Mouse (Mus musculus) heart, embryonic 15.5 days (tissue): Measurements from ENCODE around the gene Gm10354. TPM values are rescaled to one million over a fixed set of nuclear protein-coding genes. Genes with fewer than 3 reads are reported as not detected.
"Not testable (repeated sequence)": the region's sequence is repeated elsewhere in the genome, so short reads cannot be mapped to it uniquely, and the experiment has no call there.

Source experiments
- ATAC-seq: fragments of 200-750 bp; cut with Nextera tagmentation; replicated peaks from 2 replicates; pipeline ENCODE4 v1.8.0; 2017; ENCODE audit warnings: low read depth, moderate TSS enrichment; ENCODE audit not compliant: insufficient number of reproducible peaks, insufficient read depth, low FRiP score
- H3K27ac ChIP-seq: fragments of 300-500 bp; sonication (generic); 2 replicates; pipeline ENCODE4 v1.5.1; 2015; ENCODE audit warnings: mild to moderate bottlenecking, inconsistent platforms
- H3K27me3 ChIP-seq: fragments of 300-500 bp; sonication (generic); 2 replicates; pipeline ENCODE4 v1.6.1; 2015; ENCODE audit warnings: inconsistent platforms
- H3K36me3 ChIP-seq: fragments of 300-500 bp; sonication (generic); 2 replicates; pipeline ENCODE4 v1.6.1; 2015; ENCODE audit warnings: mild to moderate bottlenecking, inconsistent platforms
- H3K4me1 ChIP-seq: fragments of 300-500 bp; sonication (generic); replicated peaks from 2 replicates; pipeline ENCODE4 v1.6.1; 2015; ENCODE audit warnings: inconsistent platforms
- H3K4me2 ChIP-seq: fragments of 300-500 bp; sonication (generic); 2 replicates; pipeline ENCODE4 v1.6.1; 2015; ENCODE audit warnings: inconsistent platforms, mild to moderate bottlenecking, moderate library complexity
- H3K4me3 ChIP-seq: fragments of 300-500 bp; sonication (generic); 2 replicates; pipeline ENCODE4 v1.5.1; 2015; ENCODE audit warnings: mild to moderate bottlenecking, inconsistent platforms
- H3K9ac ChIP-seq: fragments of 300-500 bp; sonication (generic); 2 replicates; pipeline ENCODE4 v1.6.1; 2015; ENCODE audit warnings: mild to moderate bottlenecking, inconsistent platforms
- H3K9me3 ChIP-seq: fragments of 300-500 bp; sonication (generic); replicated peaks from 2 replicates; pipeline ENCODE4 v1.6.1; 2016; ENCODE audit warnings: inconsistent platforms
- WGBS: fragments of 180-500 bp; shearing (Covaris S2); methylation state at CpG from one replicate; pipeline ENCODE4 v1.1.7; 2015; ENCODE audit warnings: mixed read lengths; 5-methylcytosine and 5-hydroxymethylcytosine counted together
- polyA plus RNA-seq: library from polyadenylated mRNA; unstranded; fragments of >200 nt; fragmentation: Nextera tagmentation; extraction: Ambion mirVana; gene quantifications from 2 replicates; pipeline ENCODE4 v1.2.1, GENCODE M21; 2015

The Gm10354 gene
- polyA plus RNA-seq = not detected in 2 replicates

- H3K27ac ChIP-seq, ATAC-seq, H3K9ac ChIP-seq, H3K4me3 ChIP-seq, H3K36me3 ChIP-seq, H3K9me3 ChIP-seq, H3K4me1 ChIP-seq, H3K27me3 ChIP-seq, H3K4me2 ChIP-seq: not testable (repeated sequence)
- 31% methylated on average over 1 of the region's 1 CpGs for WGBS
Observed at GRCm38 (mm10) chr5:14978835-14979234, at the start of gene Gm10354. Gm10354 (minus strand) TSS chr5:14978935.

GRCm38 (mm10) chr5:15024316-15024715, 45.6 kb upstream of the Gm10354 start:
- not testable (repeated sequence) for H3K27ac ChIP-seq, H3K36me3 ChIP-seq, H3K4me3 ChIP-seq, ATAC-seq, H3K27me3 ChIP-seq, H3K4me1 ChIP-seq, H3K9ac ChIP-seq, H3K4me2 ChIP-seq
- H3K9me3 ChIP-seq = peaks cover 10% of the 10 kb centered on the region
- WGBS = 83% methylated on average over 1 of the region's 1 CpGs

GRCm38 (mm10) chr5:15020067-15020466, 41.3 kb upstream of the Gm10354 start:
- H3K9me3 ChIP-seq = peaks cover 10% of the 10 kb centered on the region
- WGBS = 61% methylated on average over 2 of the region's 2 CpGs
- ATAC-seq, H3K4me1 ChIP-seq, H3K4me2 ChIP-seq, H3K4me3 ChIP-seq, H3K36me3 ChIP-seq, H3K27me3 ChIP-seq, H3K9ac ChIP-seq, H3K27ac ChIP-seq: not testable (repeated sequence)

- H3K9ac ChIP-seq, H3K27me3 ChIP-seq, H3K4me2 ChIP-seq, H3K27ac ChIP-seq, H3K36me3 ChIP-seq, H3K4me3 ChIP-seq, H3K4me1 ChIP-seq: not testable (repeated sequence)
- 78% methylated on average over 11 of the region's 11 CpGs for WGBS
- H3K9me3 ChIP-seq = peaks cover 14% of the 10 kb centered on the region
- peak; percentile 50 for ATAC-seq
Observed at GRCm38 (mm10) chr5:15010639-15011582, 32.2 kb upstream of the Gm10354 start.

- not testable (repeated sequence) for H3K36me3 ChIP-seq, H3K4me1 ChIP-seq, H3K9ac ChIP-seq, H3K4me2 ChIP-seq, H3K27ac ChIP-seq, H3K4me3 ChIP-seq, ATAC-seq, H3K27me3 ChIP-seq
- 48% methylated on average over 3 of the region's 3 CpGs for WGBS
- peaks cover 21% of the 10 kb centered on the region for H3K9me3 ChIP-seq
Observed at GRCm38 (mm10) chr5:15006907-15007306, 28.2 kb upstream of the Gm10354 start.

GRCm38 (mm10) chr5:15006288-15006687, 27.6 kb upstream of the Gm10354 start:
- WGBS = 60% methylated on average over 3 of the region's 3 CpGs
- H3K9ac ChIP-seq, H3K4me1 ChIP-seq, H3K36me3 ChIP-seq, H3K27me3 ChIP-seq, ATAC-seq, H3K4me3 ChIP-seq, H3K27ac ChIP-seq, H3K4me2 ChIP-seq: not testable (repeated sequence)
- peaks cover 17% of the 10 kb centered on the region for H3K9me3 ChIP-seq

GRCm38 (mm10) chr5:15005584-15005983, 26.8 kb upstream of the Gm10354 start:
- not testable (repeated sequence) for H3K9ac ChIP-seq, H3K4me2 ChIP-seq, H3K27ac ChIP-seq, H3K36me3 ChIP-seq, H3K4me1 ChIP-seq, H3K4me3 ChIP-seq, H3K27me3 ChIP-seq
- 0 out of 2 replicates have a peak, but pooled peaks have one; percentile 27 for ATAC-seq
- peaks cover 16% of the 10 kb centered on the region for H3K9me3 ChIP-seq
- 47% methylated on average over 3 of the region's 4 CpGs for WGBS

GRCm38 (mm10) chr5:15004569-15005562, 26.1 kb upstream of the Gm10354 start:
- not testable (repeated sequence) for H3K27me3 ChIP-seq, H3K27ac ChIP-seq, H3K36me3 ChIP-seq, H3K4me2 ChIP-seq, H3K9ac ChIP-seq, H3K4me1 ChIP-seq, H3K4me3 ChIP-seq
- 68% methylated on average over 5 of the region's 5 CpGs for WGBS
- ATAC-seq = peak; percentile 81
- H3K9me3 ChIP-seq = peaks cover 16% of the 10 kb centered on the region

GRCm38 (mm10) chr5:14998077-14998476, 19.3 kb upstream of the Gm10354 start:
- not testable (repeated sequence) for H3K36me3 ChIP-seq, ATAC-seq
- WGBS = 72% methylated on average over 9 of the region's 9 CpGs

GRCm38 (mm10) chr5:14997556-14997955, 18.8 kb upstream of the Gm10354 start:
- not testable (repeated sequence) for H3K4me3 ChIP-seq, H3K9me3 ChIP-seq, H3K27me3 ChIP-seq, H3K4me1 ChIP-seq, H3K27ac ChIP-seq, H3K9ac ChIP-seq, H3K36me3 ChIP-seq, H3K4me2 ChIP-seq
- peak; percentile 18; the same call in 1 of the 2 replicates for ATAC-seq
- WGBS = 77% methylated on average over 4 of the region's 4 CpGs

More at GRCm38 (mm10) chr5:14998077-14998476, 19.3 kb upstream of the Gm10354 start:
- not testable (repeated sequence) for H3K9me3 ChIP-seq, H3K27me3 ChIP-seq, H3K27ac ChIP-seq, H3K4me2 ChIP-seq, H3K4me3 ChIP-seq, H3K9ac ChIP-seq, H3K4me1 ChIP-seq

- peak; percentile 39; the same call in 1 of the 2 replicates for ATAC-seq
- H3K4me2 ChIP-seq, H3K9me3 ChIP-seq, H3K9ac ChIP-seq, H3K27me3 ChIP-seq, H3K27ac ChIP-seq, H3K4me1 ChIP-seq, H3K36me3 ChIP-seq, H3K4me3 ChIP-seq: not testable (repeated sequence)
- WGBS = 57% methylated on average over 7 of the region's 7 CpGs
Observed at GRCm38 (mm10) chr5:14996670-14997249, 18.0 kb upstream of the Gm10354 start.
